Mouse (Mus musculus) bone marrow, adult 2 months (tissue): ENCODE data around the gene Maml2. TPM values are rescaled to one million over a fixed set of nuclear protein-coding genes. Genes with fewer than 3 reads are reported as not detected.

Experiments
- H3K27ac ChIP-seq: fragments of 200-500 bp; 2 replicates; pipeline ENCODE4 v1.5.1; 2012; ENCODE audit warnings: low read depth, mild to moderate bottlenecking, control low read depth, inconsistent platforms, low read length; ENCODE audit not compliant: control insufficient read depth, poor library complexity, insufficient read depth
- H3K4me1 ChIP-seq: fragments of 200-500 bp; 2 replicates; pipeline ENCODE4 v1.6.1; 2011; ENCODE audit warnings: low read length; ENCODE audit not compliant: control insufficient read depth, insufficient read depth
- H3K4me3 ChIP-seq: fragments of 200-500 bp; replicated peaks from 2 replicates; pipeline ENCODE3; 2011; ENCODE audit warnings: mild to moderate bottlenecking, low read depth, low read length, control low read depth; ENCODE audit not compliant: control insufficient read depth
- CTCF ChIP-seq: fragments of 200-500 bp; IDR thresholded peaks from 2 replicates; pipeline ENCODE4 v1.5.1; 2011; ENCODE audit warnings: low read length, control low read depth; ENCODE audit not compliant: control insufficient read depth, insufficient read depth
- POLR2A ChIP-seq: fragments of 200-500 bp; IDR thresholded peaks from 2 replicates; pipeline ENCODE4 v1.6.1; 2011; ENCODE audit warnings: low read depth, mild to moderate bottlenecking, control low read depth, low read length, borderline replicate concordance; ENCODE audit not compliant: control insufficient read depth
- WGBS: fragments of 180-500 bp; shearing (Covaris S2); methylation state at CpG from one replicate; pipeline ENCODE4 v1.1.7; 2018; 5-methylcytosine and 5-hydroxymethylcytosine counted together
- polyA plus RNA-seq: library from polyadenylated mRNA; stranded (reverse); fragments of >200 nt; gene quantifications from 2 replicates; pipeline ENCODE4 v1.2.4, GENCODE M21; 2011; ENCODE audit warnings: low replicate concordance; ENCODE audit not compliant: missing spikeins, insufficient read depth, insufficient read length

Gene Maml2
- polyA plus RNA-seq, 1 experiment = 3.5 TPM

DNA sequence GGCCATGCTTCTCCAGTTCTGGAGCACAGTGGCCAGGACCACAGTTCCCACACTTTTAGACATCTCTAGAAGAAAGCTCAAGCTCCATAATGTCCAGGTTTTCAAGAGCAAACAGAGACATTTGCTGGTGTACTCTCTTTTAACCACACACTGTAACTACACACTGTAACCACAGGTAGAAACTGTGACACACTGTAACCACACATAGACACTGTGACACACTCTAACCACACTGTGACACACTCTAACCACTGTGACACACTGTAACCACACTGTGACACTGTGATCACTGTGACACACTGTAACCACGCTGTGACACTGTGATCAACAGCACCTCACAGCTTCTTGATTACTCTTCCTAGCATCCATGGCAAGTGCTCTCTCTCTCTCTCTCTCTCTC, 148.5 kb downstream of the Maml2 start:
- no peak overlapping the region for H3K27ac ChIP-seq
- no peak overlapping the region for H3K4me3 ChIP-seq
- H3K4me1 ChIP-seq = peaks cover 3% of the 10 kb centered on the region; the same call in 1 of the 2 replicates
- 53% methylated on average over 1 of the region's 1 CpGs for WGBS
- TF ChIP-seq CTCF = no peak
- TF ChIP-seq POLR2A = no peak

DNA sequence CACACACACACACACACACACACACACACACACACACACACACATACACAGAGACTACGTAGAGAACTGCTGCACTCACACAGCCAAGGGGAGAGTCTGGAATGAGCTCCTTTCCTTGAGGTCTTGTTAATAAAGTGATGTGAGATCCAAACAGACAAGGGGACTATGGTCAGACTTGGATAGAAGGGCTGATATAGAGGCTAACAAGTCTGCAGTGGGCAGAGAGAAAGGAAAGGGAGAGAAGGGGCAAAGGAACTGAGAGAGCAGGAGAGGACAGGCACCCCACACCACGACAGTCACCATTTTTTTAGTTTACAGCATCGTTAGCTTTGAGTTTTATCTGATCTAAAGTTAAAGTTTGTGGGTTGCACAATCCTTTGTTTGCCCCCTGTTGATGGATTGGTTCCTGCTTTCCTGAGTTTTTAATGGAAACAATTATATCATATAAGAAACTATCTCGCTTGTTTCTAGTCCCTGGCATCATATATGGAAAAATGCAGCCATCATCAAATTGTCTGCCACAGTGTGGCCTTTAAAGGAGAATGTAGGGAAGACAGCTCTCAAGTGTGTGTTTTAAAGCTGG, 149.0 kb downstream of the Maml2 start, which contains the start of gene Gm17571:
Gene Gm17571, minus strand, starts transcription at position 51 of the 583 bp plus-strand sequence.
- Histone ChIP-seq H3K27ac (no peak within 1 kb of the TSS), H3K4me1 (peaks cover 3% of the 10 kb centered on the region; the same call in 1 of the 2 replicates), H3K4me3 (no peak within 1 kb of the TSS)
- no peak for TF ChIP-seq CTCF
- TF ChIP-seq POLR2A = no peak
- WGBS = 47% methylated on average over 4 of the region's 4 CpGs

DNA sequence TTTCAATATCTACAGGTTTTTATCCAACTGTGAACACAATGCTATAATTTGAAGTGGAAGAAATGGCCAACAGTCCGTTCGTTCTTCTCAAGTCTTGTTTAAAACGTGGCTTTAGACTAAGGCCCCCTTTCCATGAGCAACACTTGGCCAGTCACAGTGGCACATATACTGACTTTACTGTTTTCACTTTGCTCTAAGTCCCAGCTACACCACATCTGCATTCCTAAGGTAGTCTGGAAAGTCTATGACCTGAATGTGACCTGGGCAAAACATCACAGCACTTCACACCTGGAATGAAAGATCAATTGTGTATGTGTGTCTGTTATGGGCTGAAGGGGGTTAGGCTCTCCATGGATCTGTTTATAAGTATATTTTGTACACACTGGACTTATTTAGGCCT, 151.0 kb downstream of the Maml2 start:
- TF ChIP-seq CTCF (no peak), POLR2A (no peak)
- H3K4me1 ChIP-seq = peaks cover 3% of the 10 kb centered on the region; the same call in 1 of the 2 replicates
- 87% methylated on average over 3 of the region's 3 CpGs for WGBS
- no peak overlapping the region for H3K4me3 ChIP-seq
- H3K27ac ChIP-seq = no peak overlapping the region

DNA sequence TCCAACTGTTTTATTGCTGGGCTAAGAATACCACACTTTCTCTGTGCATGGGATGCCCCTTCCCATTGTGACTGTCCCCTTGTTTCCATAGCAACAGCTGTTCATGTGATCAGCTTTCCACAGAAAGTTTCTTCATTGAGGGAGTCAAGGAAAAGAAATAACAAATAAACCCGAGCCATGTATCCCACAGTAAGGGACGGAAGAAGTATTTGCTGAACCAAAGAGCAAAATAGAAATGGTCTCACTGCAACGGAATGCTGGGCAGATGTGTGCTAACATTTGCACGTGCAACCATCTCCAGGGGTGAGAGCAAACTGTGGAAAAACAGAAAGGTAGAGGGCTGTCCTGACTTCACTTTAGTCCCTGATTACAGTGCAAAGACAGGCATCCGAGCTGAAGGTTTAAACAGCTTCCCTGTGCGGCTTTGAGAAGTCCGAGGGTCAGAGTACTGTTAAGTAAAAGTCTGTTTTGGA, 156.9 kb downstream of the Maml2 start:
- Histone ChIP-seq H3K4me3 (no peak overlapping the region), H3K4me1 (no peaks in the 10 kb centered on the region; the same call in 1 of the 2 replicates), H3K27ac (no peak overlapping the region)
- WGBS = 73% methylated on average over 7 of the region's 7 CpGs
- TF ChIP-seq CTCF = no peak
- TF ChIP-seq POLR2A = no peak

DNA sequence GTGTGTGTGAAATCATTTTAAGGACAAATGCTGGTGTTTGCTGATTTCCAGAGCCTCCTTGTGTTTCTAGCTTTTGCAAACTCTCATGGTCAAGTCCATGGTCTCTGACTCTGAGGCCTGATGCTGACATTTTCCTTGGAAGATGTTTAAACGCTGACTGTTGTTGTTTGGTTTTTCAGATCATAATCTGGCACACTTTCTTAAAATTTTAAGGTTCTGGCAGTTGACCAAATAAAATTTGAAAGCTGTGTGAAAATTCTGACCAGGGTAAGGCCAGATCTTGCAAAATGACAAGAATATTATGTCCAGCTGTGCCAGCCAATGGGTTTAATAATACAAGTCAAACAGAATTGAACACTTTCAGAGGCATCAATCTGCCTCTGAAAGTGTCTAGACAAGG, 157.5 kb downstream of the Maml2 start:
- Histone ChIP-seq H3K4me3 (no peak overlapping the region), H3K27ac (no peak overlapping the region), H3K4me1 (no peaks in the 10 kb centered on the region; the same call in 1 of the 2 replicates)
- TF ChIP-seq CTCF (no peak), POLR2A (no peak)
- 69% methylated on average over 1 of the region's 1 CpGs for WGBS

DNA sequence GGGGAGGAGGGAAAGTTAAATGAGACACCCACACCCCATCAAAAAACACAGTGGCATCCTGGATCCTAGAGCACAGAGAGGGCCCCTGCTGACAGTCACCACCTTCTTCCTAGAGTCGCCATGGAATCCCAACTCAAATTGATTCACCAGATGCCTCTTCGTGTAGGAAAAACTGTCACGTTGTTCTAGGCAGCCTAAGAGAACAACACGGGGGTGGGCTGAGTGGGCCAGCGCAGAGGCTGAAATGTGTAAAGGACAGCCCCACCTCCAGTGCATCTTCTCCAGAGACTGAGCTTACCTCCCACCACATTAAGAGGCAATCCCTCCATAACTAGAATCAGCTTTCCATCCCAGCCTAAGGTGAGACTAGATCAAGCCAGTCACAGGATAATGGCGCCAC, 160.0 kb downstream of the Maml2 start:
- Histone ChIP-seq H3K4me3 (no peak overlapping the region), H3K4me1 (no peaks in the 10 kb centered on the region; the same call in 1 of the 2 replicates), H3K27ac (no peak overlapping the region)
- TF ChIP-seq CTCF (no peak), POLR2A (no peak)
- WGBS = 83% methylated on average over 6 of the region's 6 CpGs

DNA sequence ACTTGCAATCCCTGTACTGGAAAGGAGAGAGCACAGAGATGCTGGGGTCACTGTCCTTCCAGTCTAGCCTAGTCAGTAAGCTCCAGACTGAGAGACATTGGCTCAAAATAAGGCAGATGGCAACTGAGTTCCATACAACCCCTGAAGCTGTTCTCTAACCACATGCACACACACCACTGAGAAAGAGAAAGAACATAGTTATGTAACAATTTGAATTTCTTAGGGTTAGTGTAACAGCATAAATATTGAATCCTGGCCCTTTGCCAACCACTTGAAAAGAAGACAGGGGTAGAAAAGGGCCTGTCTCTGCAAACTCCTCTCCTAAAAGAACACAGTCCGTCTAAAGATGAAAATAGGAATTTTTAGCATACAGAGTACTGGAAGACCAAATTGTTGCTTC, 161.6 kb downstream of the Maml2 start:
- Histone ChIP-seq H3K4me3 (no peak overlapping the region), H3K4me1 (no peaks in the 10 kb centered on the region; the same call in 1 of the 2 replicates), H3K27ac (no peak overlapping the region)
- 63% methylated on average over 1 of the region's 1 CpGs for WGBS
- TF ChIP-seq POLR2A (no peak), CTCF (no peak)

DNA sequence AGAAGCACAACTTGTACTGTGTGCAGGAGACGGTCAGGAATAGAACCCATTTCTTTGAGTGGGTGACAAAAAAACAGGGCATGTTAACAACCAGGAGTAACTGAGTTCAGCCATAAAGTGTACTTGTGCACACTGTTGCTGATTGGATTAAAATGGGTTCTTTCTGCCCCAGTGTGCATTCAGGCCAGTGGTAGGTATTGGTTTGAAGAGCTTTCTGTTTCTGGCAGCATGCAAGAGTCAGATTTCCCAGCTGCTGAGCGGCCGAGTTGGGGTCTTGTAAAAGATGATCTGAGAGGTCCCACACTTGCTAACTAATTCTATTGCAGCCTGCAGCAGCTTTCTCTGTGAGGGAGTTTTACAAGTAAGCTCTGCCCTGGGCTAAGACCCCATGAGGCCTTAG, 162.3 kb downstream of the Maml2 start:
- TF ChIP-seq CTCF (no peak), POLR2A (no peak)
- WGBS = 82% methylated on average over 3 of the region's 3 CpGs
- H3K4me3 ChIP-seq = no peak overlapping the region
- no peaks in the 10 kb centered on the region; the same call in 1 of the 2 replicates for H3K4me1 ChIP-seq
- H3K27ac ChIP-seq = no peak overlapping the region

DNA sequence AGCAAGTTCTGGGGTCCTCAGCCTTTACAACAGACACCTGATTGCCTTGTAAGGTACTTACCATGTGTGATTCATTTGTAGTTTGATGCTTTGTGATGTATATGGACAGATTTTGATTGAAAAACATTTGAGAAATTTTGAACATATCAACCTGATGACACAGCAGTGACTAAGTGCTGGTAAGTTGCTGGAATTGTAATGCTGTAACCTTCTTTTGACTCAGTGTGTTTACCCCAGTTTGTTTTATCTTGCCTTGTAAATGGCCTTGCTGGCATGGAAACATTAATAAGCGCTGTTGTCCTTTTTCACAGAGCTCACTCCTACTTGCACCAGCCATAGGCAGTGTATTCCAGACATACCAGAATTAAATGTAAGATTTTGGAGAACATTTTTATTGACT, 163.2 kb downstream of the Maml2 start:
- Histone ChIP-seq H3K4me3 (no peak overlapping the region), H3K4me1 (no peaks in the 10 kb centered on the region; the same call in 1 of the 2 replicates), H3K27ac (no peak overlapping the region)
- WGBS = 85% methylated on average over 1 of the region's 1 CpGs
- TF ChIP-seq CTCF (no peak), POLR2A (no peak)
